Mouse (Mus musculus) embryo, embryonic 10 days (tissue): ENCODE results near the gene Zbtb20.

Source experiments
- DNase-seq: peaks from one replicate; pipeline ENCODE4 v3.0.0-alpha.2; 2015; ENCODE audit warnings: low spot score

Zbtb20 gene

GRCm38 (mm10) chr16:42875852-42875980 is at the start of gene Zbtb20:
TSS of gene Zbtb20 (plus strand) at chr16:42875881.
- no peak for DNase-seq

DNA sequence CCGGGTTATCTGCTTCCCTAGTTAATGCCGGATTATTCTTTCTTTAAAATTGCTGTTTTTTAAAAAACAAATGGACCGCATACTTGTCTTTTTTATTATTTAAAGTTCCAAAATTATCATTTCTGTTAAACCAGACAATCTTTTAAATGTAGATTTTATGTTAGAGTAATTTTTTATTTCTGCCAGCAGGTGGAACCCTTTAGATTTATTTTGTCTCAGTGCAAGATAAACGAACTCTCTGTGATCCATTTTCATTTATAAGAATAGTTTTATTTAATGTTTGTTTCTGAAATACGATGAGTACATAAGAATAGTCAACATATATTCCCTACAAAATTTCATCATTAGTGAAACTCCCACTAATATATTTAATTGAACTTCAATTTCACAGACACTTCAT is 39.7 kb upstream of the Zbtb20 start:
- DNase-seq, result no peak

DNA sequence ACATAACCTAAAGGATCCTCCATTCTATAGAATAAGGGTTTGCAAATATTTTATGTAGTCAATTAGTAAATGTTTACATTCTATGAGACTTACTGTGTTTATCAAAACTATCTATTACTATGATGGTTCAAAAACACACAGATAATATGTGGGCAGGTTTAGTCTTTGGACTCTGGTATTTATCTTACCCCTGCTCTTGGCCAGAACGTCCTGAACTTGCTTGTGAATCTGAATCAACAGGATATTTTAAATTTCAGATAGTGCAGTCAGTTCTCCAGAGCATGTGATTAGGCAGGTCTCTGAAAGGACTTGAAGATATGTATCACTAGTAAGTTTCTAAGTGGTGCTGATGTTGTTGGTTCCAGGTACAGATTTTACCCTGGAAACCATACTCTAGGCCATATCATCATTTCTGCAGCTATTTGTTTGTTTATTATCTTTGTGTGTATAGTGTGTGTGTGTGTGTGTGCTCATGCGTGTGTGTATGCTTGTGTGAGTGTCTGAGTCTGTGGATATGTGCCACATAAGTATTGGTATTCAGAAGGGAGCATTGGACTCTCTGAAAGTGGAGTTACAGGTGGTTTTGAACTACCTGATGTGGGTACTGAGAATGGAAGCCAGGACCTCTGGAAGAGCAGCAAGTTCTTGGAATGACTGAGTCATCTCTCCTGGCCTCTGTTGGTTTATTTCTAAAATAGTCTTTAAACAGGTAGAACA is 39.1 kb upstream of the Zbtb20 start:
- no peak for DNase-seq

DNA sequence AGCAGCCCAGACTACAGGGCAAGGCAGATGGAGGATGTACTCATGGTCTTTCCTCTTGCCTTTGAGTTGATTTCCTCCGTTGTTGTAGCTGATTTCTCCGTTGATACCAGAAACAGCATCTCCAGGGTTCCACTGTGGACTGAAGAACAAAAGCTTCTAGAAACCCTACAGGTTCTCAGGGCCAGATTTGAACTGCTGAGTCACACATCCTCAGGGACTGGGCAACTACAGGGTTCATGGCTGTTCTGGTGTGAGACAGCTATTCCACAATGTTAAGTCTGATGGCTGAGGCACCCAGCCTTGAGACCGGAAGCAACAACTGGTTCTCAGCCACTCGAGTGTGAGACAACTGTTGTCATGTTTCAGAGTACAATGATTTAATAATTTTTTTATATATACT is 37.5 kb upstream of the Zbtb20 start:
- no peak for DNase-seq

DNA sequence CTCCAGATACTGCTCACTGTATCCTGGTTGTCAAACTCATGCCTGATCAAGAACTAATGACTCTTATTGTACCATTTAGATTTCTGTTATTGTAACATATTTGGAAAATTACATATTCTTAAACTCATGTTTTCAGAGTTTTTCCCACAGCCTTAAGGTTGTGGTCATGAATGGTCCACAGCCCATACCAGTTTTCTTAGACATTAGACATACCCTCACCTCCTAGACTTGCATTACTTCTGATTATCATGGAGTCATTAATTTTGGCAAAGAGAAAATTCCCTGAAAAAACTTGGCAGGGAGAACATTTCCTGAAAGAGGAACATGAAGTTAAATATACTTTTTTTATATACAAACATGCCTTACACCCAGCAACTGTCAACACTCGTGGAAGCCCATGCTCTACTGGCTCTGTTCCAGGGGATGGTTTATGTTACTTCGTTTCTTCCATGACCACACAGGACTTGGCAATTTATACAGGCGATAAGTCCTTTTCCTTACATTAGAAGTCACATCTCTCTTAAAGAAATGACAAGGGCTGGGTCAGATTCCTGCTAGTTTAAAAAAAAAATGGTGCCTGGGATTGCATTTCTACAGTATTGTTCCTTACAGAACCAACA is 18.0 kb upstream of the Zbtb20 start:
- DNase-seq, result no peak

DNA sequence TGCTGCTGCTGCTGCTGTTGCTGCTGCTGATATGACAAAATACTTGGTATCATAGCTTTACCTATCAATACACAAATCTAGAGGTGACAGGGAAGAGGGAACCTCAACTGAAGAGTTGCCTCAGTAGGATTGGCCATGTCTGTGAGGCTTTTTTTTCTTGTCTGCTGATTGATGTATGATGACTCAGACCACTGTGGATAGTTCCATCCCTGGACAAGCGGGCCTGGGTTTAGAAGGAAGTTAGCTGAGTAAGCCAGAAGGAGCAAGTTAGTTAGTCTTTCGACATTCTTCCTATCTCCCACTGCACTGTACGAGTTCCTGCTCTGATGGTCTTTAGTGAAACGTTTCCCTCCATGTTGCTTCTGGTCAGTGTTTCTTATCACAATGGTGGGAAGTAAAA is 16.4 kb upstream of the Zbtb20 start:
- DNase-seq, result no peak

DNA sequence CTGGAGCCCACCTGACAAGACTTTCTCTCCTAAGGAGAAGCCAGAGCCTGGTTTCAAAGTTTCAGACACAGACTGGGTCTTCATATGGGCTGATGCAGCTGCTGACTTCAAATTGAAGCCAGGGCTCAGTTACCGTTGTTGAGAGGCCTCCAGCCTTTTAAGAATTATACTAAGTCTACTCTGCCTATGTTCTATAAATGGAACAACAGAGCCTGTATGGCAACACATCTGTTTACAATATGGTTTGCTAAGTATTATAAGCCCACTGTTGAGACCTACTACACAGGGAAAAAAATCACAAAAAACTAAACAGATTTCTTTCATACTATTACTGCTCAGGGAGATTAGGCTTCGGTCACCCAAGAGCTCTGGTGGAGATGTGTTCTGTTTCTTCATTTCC is 12.4 kb upstream of the Zbtb20 start:
- no peak for DNase-seq

GRCm38 (mm10) chr16:42866061-42866460 is 9.6 kb upstream of the Zbtb20 start:
- DNase-seq, result no peak

DNA sequence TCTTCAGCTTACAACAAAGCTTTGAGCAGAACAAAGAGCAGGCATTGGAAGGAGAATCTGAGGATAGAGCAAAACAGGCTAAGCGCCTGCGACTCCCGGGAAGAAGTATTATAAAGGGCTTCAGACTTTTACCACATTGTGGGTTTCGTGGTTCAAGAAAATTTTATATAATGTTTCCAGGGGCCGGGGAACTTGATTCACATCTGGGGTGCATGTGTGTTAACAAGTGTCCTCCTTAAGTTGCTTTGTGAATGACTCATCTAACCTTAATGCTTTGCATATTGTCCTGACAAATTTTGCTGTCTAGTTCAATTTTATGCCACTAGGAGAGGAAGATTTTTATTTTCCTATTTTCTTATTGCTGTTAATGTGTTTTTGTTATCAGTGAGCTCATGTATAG is 3.6 kb upstream of the Zbtb20 start:
- no peak for DNase-seq

DNA sequence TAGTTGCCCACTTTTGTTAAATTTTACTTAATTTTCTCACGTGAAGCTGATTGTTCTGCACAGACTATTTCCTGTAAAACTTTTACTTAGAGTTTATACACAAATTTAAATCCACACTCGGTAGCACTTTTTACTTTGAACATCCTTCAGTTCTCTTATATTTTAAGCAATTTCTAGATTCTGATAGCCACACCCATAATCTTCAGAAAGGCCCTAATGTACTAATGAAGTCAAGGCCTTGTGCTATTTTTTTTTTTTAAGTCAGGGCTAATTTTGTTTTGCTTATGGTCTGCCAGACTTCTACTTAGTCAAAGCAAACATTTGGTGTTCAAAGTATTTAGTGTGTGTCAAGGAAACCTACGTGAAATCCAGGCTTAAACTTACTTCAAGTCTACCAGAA is 1.7 kb upstream of the Zbtb20 start:
- no peak for DNase-seq

GRCm38 (mm10) chr16:42874456-42874855 is 1.2 kb upstream of the Zbtb20 start:
- DNase-seq, result peak; percentile 60

GRCm38 (mm10) chr16:42874910-42875851 is 500 bp upstream of the Zbtb20 start:
- DNase-seq, result peak; percentile 99

DNA sequence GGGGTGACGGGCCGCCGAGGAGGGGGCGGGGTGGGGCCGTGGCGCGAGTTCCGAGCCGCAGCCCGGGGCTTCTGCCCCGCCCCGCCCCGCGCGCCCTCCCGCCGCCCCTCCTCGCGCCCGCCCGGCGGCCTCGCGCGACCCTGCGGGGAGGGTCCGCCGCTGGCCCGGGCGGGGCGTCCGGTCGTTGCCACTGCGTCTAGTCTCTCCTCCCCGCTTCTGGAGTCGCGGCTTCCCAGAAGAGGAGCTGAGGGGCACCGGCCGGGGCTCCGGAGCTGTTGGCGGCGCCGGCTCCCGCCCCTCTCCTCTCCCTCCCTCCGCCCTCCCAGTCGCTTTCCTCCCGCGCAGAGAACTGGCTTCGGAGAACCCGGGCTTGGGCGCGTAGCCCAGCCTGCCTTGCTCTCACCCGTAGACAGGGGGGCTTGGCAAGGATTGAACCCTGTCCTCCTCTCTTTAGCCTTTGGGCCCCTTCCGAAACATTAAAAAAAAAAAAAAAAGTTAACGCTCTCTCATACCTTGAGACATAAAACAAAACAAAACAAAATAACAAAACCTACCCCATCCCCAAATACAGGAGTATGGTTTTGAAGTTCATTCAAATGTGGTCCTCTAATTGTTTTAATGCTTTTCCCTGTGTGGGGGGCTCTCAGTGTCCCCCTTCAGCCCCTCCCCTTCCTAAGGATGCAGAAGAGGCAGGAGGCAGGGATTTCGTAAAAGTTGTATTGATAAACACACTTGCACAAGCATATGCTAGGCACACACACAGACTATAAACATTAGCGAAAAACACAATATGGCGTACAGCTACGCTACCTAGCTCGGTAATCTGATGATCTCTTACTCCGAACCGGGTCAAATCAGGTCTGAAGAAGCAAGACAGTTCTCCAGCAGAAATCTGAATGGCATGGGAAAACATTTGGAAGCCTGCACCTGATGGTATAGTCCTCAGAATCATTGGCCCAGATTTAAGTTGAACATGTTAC is 630 bp downstream of the Zbtb20 start:
- peak; percentile 65 for DNase-seq

DNA sequence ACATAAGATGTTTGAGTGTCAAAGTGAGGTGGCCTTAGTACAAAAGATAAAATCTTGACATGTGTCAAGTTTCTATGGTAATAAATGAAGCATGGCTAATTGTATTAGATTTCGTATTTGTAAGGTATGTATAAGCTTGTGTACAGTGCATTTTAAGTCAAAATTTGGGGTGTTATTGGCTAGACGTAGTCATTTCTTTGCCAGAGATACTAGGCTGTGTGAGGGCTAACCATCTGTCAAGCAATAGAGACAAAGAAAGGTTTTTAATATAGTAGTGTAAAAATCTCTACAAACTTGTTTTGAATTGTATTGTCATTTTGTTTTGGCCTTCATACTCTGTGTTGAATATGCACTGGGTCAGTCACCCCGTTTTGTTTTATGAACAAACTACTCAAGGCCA is 4.4 kb downstream of the Zbtb20 start:
- no peak for DNase-seq

GRCm38 (mm10) chr16:42885538-42885937 is 9.9 kb downstream of the Zbtb20 start:
- peak; percentile 64 for DNase-seq

GRCm38 (mm10) chr16:42885964-42886363 is 10.3 kb downstream of the Zbtb20 start:
- no peak for DNase-seq

GRCm38 (mm10) chr16:42897125-42897693 is 21.5 kb downstream of the Zbtb20 start:
- no peak for DNase-seq

DNA sequence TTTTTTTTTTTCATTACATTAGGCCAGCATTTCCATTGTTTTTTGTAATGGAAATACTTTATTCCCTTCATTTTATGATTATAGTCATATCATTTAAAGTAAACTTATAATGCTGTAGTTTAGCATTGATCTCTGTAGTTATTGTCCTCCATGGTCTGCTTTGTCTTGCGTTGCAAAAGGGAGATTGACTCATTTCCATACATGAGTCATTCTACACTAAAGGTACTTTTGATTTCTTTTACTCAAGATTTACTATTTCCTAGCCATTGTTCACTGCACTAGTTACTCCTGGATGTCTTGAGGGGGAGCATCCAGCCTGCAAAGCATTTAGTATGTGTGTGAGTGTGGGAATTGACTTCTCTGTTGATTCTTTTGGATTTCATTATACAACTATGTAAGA is 24.6 kb downstream of the Zbtb20 start:
- no peak for DNase-seq

- DNase-seq, result no peak
Observed at GRCm38 (mm10) chr16:42907283-42907701, 31.6 kb downstream of the Zbtb20 start.

DNA sequence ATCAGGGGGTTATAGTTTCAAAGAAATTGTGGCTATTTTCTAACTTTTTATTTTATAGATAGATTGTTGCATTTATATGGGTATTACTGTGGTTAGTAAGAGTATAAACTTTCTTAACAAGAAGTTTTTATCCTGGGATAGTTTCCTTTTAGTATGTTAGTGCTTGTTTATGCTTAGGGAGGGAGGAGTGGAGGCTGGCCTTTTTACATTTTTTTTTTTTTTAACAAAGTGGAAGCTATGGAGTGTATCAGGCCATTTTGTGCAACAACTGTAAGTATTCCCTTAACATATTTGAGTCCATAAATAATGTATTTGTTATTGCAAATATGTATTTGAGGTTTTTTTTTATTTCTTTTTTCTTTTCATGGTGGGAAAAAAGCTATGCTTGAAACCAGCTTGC is 32.7 kb downstream of the Zbtb20 start:
- no peak for DNase-seq

DNA sequence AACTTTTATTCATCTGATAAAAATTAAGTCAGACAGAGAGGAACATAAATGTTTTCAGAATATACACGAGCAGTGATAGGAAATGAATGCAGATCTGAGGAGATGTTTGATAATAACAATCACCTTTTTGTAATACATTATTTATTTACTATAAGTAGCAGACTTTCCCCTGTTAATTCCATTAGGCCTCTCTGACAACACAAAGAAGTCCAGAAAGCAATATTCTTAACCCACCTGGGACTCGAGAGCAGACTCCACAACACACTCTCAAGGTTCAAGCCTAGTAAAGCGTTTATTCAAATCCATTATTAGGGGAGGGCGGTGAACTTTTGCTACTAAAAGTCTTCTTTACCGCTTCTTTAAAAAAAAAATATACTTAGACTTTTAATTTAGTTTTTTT is 33.2 kb downstream of the Zbtb20 start:
- no peak for DNase-seq

- no peak for DNase-seq
Observed at GRCm38 (mm10) chr16:42910016-42910415, 34.3 kb downstream of the Zbtb20 start.
